Mouse (Mus musculus): ENCODE data around the gene Tent4b.

Tent4b gene

GRCm38 (mm10) chr8:88299907-88300603 is 101.0 kb downstream of the Tent4b start:
- no peak for DNase-seq (ENCODE audit: low read depth, low spot score)

GRCm38 (mm10) chr8:88301589-88302437 is 102.8 kb downstream of the Tent4b start:
- DNase-seq (ENCODE audit: low read depth, low spot score): no peak

- DNase-seq (ENCODE audit: low read depth, low spot score): no peak
These were observed 106.8 kb downstream of the Tent4b start for GRCm38 (mm10) chr8:88305814-88306213.

GRCm38 (mm10) chr8:88306511-88306910 is 107.5 kb downstream of the Tent4b start:
- peak; percentile 33 for DNase-seq (ENCODE audit: low read depth, low spot score)

- DNase-seq (ENCODE audit: low read depth, low spot score): no peak
These were observed 108.7 kb downstream of the Tent4b start for GRCm38 (mm10) chr8:88307736-88308135.

Measured in 3T3-L1 (cell line).